Mouse (Mus musculus) left cerebral cortex, postnatal 10 days (tissue): Measurements from ENCODE around the gene Clasp1. TPM values are rescaled to one million over a fixed set of nuclear protein-coding genes. Genes with fewer than 3 reads are reported as not detected.
A peak's percentile ranks its signal among the peaks of the same experiment; 100 is the strongest.

Experiments used
- DNase-seq, 2 experiments: peaks; one replicate each; pipeline ENCODE4 v3.0.0; 2021 to 2022; ENCODE audit warnings: low spot score in 2 of 2, mixed read lengths in 1 of 2; ENCODE audit errors: extremely low spot score in 1 of 2
- intact Hi-C: fragments of 180-260 bp; cut with DNase I; formaldehyde crosslinking; loops from one replicate; pipeline ENCODE4 v1.15.1; 2025
- total RNA-seq, 2 experiments: library from RNA; stranded (reverse); gene quantifications; 2 replicates each; pipeline ENCODE4 v1.2.3; 2021

Gene Clasp1
- total RNA-seq, 2 experiments from 2014 or later, result 143 to 154 TPM

DNA sequence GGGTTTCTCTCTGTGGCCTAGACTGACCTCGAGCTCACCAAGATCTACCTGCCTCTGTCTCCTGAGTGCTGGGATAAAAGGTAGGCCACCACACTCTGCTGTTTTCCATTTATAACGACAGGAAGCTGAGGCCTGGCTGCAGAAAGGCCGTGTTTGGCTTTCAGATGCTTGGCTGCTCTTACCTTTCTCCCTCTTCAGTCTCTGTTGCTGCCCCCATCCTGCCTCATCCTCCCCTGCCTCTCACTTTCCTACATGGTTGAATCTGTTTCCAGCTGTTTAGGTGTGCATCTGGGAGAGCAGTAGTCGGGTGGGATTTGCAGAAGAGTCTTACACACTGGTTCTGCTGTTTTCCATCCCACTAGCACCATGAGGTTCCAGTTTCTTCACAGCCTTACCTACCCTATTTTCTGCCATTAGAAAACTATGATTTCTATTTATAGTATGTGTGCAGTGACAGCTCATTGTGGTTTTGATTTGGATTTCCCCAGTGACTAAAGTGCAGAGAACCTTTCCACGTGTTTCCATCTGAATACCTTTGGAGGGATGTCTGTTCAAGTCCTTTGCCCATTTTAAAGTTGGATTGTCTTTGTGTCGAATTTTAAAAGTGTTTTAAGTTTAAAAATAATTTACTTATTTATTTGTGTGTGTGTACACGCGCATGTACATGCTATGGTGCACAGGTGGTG lies 10.9 kb downstream of the Clasp1 start:
- DNase-seq, result no peak
- intact Hi-C loops, result no loop called here

GRCm38 (mm10) chr1:118401991-118402390 lies 13.1 kb downstream of the Clasp1 start:
- DNase-seq, result no peak
- intact Hi-C loops, result no loop called here

GRCm38 (mm10) chr1:118402556-118402955 lies 13.7 kb downstream of the Clasp1 start:
- DNase-seq, result no peak
- intact Hi-C loops, result no loop called here

DNA sequence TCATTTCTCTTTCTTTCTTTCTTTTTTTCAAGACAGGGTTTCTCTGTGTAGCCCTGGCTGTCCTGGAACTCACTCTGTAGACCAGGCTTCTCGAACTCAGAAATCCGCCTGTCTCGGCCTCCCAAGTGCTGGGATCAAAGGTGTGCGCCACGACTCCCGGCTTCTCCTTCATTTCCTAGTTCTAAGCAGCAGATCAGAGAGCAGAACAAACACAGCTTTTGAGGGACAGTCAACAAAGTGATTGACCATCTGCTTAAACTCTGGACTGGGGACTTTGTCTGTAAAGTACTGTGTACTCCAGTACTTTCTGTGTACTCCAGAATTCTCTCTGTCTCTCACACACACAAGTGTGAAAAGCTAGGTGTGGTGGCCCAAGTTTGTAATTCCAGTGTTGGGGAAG lies 14.1 kb downstream of the Clasp1 start:
- intact Hi-C loops, result no loop called here
- DNase-seq, result no peak

- no peak for DNase-seq
- intact Hi-C loops, result no loop called here
Measured at GRCm38 (mm10) chr1:118403440-118403839, 14.6 kb downstream of the Clasp1 start.

DNA sequence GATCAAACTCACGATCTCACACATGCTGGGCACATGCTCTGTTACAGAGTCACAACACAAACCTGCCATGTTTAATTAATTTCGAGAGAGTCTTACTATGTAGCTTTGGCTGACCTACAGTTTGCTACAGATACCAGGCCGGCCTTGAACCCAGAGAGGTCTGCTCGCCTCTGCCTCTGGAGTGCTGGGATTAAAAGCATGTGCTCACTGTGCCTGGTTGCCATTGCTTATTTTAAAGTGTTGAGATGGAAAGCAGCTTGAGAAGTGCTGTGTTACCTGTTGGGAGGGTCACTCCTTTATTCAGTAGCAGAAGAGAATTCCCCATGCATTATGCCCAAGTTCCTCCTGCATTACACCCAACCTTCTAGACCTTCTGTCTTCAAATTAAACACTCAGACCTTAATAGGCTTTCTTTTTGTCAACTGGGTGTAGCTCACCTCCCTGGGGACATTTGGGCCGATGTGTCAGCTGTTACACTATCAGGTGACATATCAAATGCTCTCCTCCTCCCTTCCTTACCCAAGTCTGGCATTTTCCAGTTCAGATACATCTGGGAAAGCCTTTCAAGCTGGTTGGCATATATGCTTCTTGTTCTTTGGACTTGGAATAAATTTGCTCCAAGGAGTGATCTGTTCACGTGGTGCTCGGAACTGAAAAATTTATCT lies 18.9 kb downstream of the Clasp1 start:
- intact Hi-C loops, result no loop called here
- no peak for DNase-seq

GRCm38 (mm10) chr1:118409249-118409648 lies 20.4 kb downstream of the Clasp1 start:
- intact Hi-C loops, result no loop called here
- no peak for DNase-seq

DNA sequence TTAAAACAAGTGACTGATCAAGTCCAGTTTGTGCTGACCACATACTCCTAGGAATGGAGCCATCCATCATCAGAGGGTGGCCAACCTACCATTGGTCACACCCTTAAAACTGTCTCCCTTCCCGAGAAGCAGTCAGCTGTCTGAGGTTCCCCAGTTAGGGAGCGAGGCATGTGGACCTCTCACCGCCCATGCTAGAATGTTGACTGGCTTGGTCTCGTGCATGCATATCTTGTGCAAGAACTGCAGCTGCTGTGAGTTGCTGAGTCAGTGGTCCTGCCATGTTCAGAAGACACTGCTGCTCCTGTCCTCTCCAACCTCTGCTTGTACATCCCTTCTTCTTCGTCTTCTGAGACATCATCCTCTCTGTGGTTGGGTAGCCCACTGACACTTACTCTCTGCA lies 22.0 kb downstream of the Clasp1 start:
- no peak for DNase-seq
- intact Hi-C loops, result no loop called here

- no peak for DNase-seq
- intact Hi-C loops, result no loop called here
Measured at GRCm38 (mm10) chr1:118413169-118413568, 24.3 kb downstream of the Clasp1 start.

DNA sequence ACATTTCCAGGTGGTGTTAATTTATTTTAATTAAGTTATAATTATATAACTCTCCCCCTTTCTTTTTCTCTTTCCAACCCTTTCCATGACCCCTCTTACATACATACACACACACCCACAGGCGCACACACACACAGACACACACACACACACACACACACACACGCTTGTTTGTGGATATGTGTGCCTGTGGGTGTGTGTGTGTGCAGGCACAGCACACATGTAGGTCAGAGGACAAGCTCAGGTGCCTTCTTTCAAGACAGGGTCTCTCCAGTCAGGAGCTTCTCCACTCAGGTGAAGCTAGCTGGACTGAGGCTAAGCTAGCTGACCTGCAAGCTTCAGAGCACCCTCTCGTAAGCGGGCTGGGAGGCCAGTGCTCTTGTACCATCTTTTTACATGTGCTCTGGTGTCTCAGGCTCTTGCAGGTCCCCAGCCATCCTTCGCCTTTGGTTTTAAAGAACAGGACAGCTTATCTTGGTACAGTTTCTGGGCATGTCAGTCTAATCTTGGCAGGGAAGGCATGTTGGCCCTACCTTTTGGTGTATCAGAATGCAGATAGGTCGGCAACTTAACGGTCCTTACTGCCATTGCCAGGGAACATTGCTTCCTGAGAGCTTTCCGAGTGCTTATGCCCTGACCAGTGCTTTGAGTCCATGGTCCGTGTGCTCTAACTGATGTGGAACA lies 28.3 kb downstream of the Clasp1 start:
- intact Hi-C loops, result no loop called here
- DNase-seq, result no peak

- intact Hi-C loops, result no loop called here
- no peak for DNase-seq
Measured at GRCm38 (mm10) chr1:118419399-118419798, 30.5 kb downstream of the Clasp1 start.

DNA sequence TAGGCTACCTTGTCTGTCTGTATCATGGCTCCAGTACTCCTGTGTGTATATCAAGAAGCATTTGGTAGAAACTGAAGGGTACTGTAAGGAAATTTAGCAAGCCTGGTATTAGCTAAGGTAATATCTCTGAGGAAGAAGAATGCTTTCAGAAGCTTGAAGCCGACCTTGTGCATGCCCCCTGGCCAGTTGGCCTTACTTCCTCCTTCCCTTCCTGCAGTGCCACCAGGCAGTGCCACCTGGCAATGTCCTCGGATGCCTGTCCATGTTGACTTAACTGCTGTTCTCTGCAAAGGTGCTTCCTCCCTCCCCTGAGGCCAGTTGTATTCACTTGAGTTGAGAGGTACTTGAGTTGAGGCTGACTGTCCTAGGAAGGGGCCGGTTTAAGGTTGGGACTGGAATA lies 32.3 kb downstream of the Clasp1 start:
- intact Hi-C loops, result no loop called here

DNA sequence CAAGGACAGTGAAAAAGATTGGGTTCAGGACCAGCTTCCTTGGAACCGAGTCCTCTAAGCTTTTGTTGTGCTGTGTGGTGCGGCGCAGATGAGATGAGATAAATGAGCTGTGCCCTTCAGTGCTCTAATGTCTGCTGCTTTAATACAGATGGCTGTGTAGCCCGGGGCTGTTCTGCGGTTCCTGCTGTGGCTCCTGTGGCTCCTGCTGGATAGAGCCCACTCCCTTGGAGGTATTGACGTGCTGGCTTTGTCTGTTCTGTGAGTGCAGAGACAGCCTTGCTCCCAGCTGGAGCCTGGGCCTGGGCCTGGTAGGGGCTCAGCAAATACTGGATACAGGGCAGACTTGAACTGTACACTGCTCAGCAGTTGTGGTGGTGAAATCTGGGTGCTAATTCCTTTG lies 34.0 kb downstream of the Clasp1 start:
- DNase-seq, result no peak
- intact Hi-C loops, result no loop called here

More for the DNA sequence above, 32.3 kb downstream of the Clasp1 start:
- DNase-seq, result no peak

GRCm38 (mm10) chr1:118425982-118426381 lies 37.1 kb downstream of the Clasp1 start:
- no peak for DNase-seq

DNA sequence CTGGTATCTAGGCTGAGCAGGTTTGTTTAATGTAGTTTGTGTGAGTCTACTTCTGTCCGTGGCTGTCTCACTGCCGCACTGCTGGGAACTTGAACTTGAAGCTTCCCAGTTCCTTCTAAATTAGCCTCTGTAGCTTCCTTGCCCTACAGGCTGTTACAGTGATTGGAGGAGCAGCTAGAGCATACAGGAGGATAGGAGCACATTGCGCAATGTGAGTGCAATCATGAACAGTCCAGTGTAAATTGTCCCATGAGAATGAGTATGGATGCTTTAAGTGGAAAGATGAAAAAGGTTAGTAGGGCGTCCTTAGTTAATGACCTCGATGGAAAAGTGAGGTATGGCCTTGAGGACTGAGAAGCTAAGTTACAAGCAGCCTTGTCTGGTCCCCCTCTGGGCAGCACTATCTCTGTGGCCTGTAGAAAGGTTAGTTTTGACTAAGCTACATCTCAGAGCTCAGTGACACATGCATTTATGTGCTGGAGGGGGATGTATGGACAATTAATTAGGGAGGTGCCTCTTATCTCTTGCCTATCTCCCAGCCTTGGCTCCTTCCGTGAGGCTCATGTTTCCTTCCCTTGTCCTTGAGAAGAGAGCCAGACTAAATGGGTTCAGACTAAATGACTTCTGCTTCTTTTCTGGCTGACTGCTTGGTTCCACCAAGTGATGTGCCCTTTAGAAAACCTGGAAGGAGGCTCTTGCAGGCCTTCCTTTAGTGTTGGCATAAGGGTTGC lies 39.7 kb downstream of the Clasp1 start:
- no peak for DNase-seq
- intact Hi-C loops, result no loop called here

More at GRCm38 (mm10) chr1:118425982-118426381, 37.1 kb downstream of the Clasp1 start:
- intact Hi-C loops, result no loop called here

DNA sequence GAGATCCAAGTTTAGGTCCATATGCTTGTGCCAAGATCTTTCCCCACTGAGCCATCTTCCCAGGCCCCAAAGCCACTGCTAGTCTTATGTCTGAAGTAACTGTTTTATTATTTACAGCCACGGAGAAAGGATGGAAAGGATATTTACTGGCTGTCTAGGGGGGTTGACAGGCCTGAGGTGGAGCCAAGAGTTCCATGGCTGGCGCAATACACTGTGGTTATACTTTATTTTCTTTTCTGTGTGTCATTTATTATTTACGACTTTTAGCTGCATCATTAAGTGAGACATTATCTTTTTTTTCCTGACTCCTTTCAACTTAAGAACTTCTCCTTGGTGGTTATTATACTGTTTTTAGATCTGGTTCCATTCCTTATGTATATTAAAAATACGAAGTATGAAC lies 42.7 kb downstream of the Clasp1 start:
- no peak for DNase-seq
- intact Hi-C loops, result no loop called here

DNA sequence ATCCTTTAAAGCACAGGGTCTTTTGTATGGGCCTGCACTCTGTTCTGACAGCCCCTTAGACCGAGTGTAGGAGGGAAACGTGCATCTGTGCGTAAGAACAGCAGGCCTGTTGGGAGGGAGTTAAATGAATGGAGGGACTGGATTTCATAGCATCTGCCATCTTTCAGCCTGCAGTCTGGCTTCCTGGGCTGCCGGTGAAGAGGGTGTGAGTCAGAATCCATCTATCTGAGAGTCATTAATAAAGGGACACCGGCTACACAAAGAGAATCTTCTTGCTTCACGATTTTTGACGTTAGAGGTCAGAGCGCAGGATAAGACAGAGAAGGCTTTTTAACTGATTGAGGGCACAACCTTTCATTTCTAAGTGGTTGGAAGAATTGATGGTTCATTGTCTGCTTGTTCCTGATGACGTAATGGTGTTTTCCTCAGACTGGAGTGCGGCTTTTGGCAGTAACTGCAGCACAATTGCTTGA lies 46.2 kb downstream of the Clasp1 start:
- DNase-seq, result no peak
- intact Hi-C loops, result no loop called here

GRCm38 (mm10) chr1:118437856-118438255 lies 49.0 kb downstream of the Clasp1 start:
- DNase-seq, result peak in 1 of 2 experiments; percentile 39
- intact Hi-C loops, result no loop called here

GRCm38 (mm10) chr1:118438332-118438731 lies 49.5 kb downstream of the Clasp1 start:
- DNase-seq, result no peak
- intact Hi-C loops, result no loop called here
